Mouse (Mus musculus): ENCODE results near the gene Galnt7. TPM values are rescaled to one million over a fixed set of nuclear protein-coding genes. Genes with fewer than 3 reads are reported as not detected.

Gene Galnt7
- polyA plus RNA-seq, 1 experiment from 2014 or later, result 22.4 TPM

GRCm38 (mm10) chr8:57589176-57589575 is 63.7 kb downstream of the Galnt7 start:
- no peak overlapping the region for H3K4me2 ChIP-seq (replicated peaks; ENCODE audit: low read depth, low read length)
- no peaks in the 10 kb centered on the region for H3K36me3 ChIP-seq (ENCODE audit: insufficient read depth, low read length)
- no peak overlapping the region for H3K27ac ChIP-seq (ENCODE audit: low read length)
- no peak overlapping the region for H3K9ac ChIP-seq (replicated peaks; ENCODE audit: low read length)
- H3K4me1 ChIP-seq (ENCODE audit: insufficient read depth, low read length), result 0 out of 2 replicates have a peak, but pooled peaks cover 10% of the 10 kb centered on the region
- no peak overlapping the region for H3K4me3 ChIP-seq (ENCODE audit: low read length)
- no peaks in the 10 kb centered on the region for H3K27me3 ChIP-seq (ENCODE audit: insufficient read depth, low read length)
- H3K9me3 ChIP-seq (ENCODE audit: low read length), result no peaks in the 10 kb centered on the region
- WGBS, result 79% methylated on average over 9 of the region's 9 CpGs
- no peak for ATAC-seq (ENCODE audit: low FRiP score, low TSS enrichment)

GRCm38 (mm10) chr8:57588604-57589003 is 64.2 kb downstream of the Galnt7 start:
- no peak for ATAC-seq (ENCODE audit: low FRiP score, low TSS enrichment)
- H3K4me3 ChIP-seq (ENCODE audit: low read length), result no peak overlapping the region
- H3K4me2 ChIP-seq (replicated peaks; ENCODE audit: low read depth, low read length), result no peak overlapping the region
- H3K27ac ChIP-seq (ENCODE audit: low read length), result no peak overlapping the region
- no peaks in the 10 kb centered on the region for H3K9me3 ChIP-seq (ENCODE audit: low read length)
- 0 out of 2 replicates have a peak, but pooled peaks cover 10% of the 10 kb centered on the region for H3K4me1 ChIP-seq (ENCODE audit: insufficient read depth, low read length)
- H3K27me3 ChIP-seq (ENCODE audit: insufficient read depth, low read length), result no peaks in the 10 kb centered on the region
- H3K36me3 ChIP-seq (ENCODE audit: insufficient read depth, low read length), result no peaks in the 10 kb centered on the region
- no peak overlapping the region for H3K9ac ChIP-seq (replicated peaks; ENCODE audit: low read length)
- WGBS, result 90% methylated on average over 1 of the region's 1 CpGs

- Histone ChIP-seq H3K27ac (ENCODE audit: low read length) (no peak overlapping the region), H3K36me3 (ENCODE audit: insufficient read depth, low read length) (no peaks in the 10 kb centered on the region), H3K9me3 (ENCODE audit: low read length) (no peaks in the 10 kb centered on the region), H3K4me2 (replicated peaks; ENCODE audit: low read depth, low read length) (no peak overlapping the region), H3K4me3 (ENCODE audit: low read length) (no peak overlapping the region), H3K27me3 (ENCODE audit: insufficient read depth, low read length) (no peaks in the 10 kb centered on the region), H3K9ac (replicated peaks; ENCODE audit: low read length) (no peak overlapping the region), H3K4me1 (ENCODE audit: insufficient read depth, low read length) (0 out of 2 replicates have a peak, but pooled peaks cover 6% of the 10 kb centered on the region)
- WGBS, result 61% methylated on average over 3 of the region's 4 CpGs
- no peak for ATAC-seq (ENCODE audit: low FRiP score, low TSS enrichment)
Observed at GRCm38 (mm10) chr8:57586667-57587066, 66.2 kb downstream of the Galnt7 start.

DNA sequence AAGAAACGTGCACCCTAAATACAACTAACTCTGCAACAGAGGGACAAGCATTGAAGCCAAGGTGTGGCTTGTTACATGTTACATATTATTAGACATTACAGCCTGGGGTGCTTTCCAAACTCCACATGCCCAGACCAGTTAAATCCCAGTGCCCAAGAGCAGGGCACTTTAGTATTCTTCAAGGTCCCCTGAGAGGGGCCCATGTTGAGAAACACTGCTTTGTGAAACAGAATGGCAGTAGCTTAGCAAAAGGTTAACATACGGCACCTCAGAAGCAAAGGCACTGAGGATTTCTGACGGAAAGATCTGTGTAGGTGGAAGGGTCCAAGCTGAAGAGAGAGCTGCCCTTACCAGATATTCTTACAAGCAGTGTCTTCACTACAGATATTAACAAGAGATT is 67.0 kb downstream of the Galnt7 start:
- H3K27ac ChIP-seq (ENCODE audit: low read length), result no peak overlapping the region
- no peak for ATAC-seq (ENCODE audit: low FRiP score, low TSS enrichment)
- H3K27me3 ChIP-seq (ENCODE audit: insufficient read depth, low read length), result no peaks in the 10 kb centered on the region
- H3K36me3 ChIP-seq (ENCODE audit: insufficient read depth, low read length), result no peaks in the 10 kb centered on the region
- 78% methylated on average over 3 of the region's 3 CpGs for WGBS
- H3K9ac ChIP-seq (replicated peaks; ENCODE audit: low read length), result no peak overlapping the region
- H3K4me3 ChIP-seq (ENCODE audit: low read length), result no peak overlapping the region
- no peaks in the 10 kb centered on the region for H3K9me3 ChIP-seq (ENCODE audit: low read length)
- H3K4me1 ChIP-seq (ENCODE audit: insufficient read depth, low read length), result 0 out of 2 replicates have a peak, but pooled peaks cover 6% of the 10 kb centered on the region
- H3K4me2 ChIP-seq (replicated peaks; ENCODE audit: low read depth, low read length), result no peak overlapping the region

GRCm38 (mm10) chr8:57585128-57585442 is 67.7 kb downstream of the Galnt7 start:
- ATAC-seq (ENCODE audit: low FRiP score, low TSS enrichment), result no peak
- 87% methylated on average over 5 of the region's 5 CpGs for WGBS
- Histone ChIP-seq H3K9me3 (ENCODE audit: low read length) (no peaks in the 10 kb centered on the region), H3K4me2 (replicated peaks; ENCODE audit: low read depth, low read length) (no peak overlapping the region), H3K36me3 (ENCODE audit: insufficient read depth, low read length) (no peaks in the 10 kb centered on the region), H3K4me3 (ENCODE audit: low read length) (no peak overlapping the region), H3K4me1 (ENCODE audit: insufficient read depth, low read length) (0 out of 2 replicates have a peak, but pooled peaks cover 6% of the 10 kb centered on the region), H3K27ac (ENCODE audit: low read length) (no peak overlapping the region), H3K9ac (replicated peaks; ENCODE audit: low read length) (no peak overlapping the region), H3K27me3 (ENCODE audit: insufficient read depth, low read length) (no peaks in the 10 kb centered on the region)

DNA sequence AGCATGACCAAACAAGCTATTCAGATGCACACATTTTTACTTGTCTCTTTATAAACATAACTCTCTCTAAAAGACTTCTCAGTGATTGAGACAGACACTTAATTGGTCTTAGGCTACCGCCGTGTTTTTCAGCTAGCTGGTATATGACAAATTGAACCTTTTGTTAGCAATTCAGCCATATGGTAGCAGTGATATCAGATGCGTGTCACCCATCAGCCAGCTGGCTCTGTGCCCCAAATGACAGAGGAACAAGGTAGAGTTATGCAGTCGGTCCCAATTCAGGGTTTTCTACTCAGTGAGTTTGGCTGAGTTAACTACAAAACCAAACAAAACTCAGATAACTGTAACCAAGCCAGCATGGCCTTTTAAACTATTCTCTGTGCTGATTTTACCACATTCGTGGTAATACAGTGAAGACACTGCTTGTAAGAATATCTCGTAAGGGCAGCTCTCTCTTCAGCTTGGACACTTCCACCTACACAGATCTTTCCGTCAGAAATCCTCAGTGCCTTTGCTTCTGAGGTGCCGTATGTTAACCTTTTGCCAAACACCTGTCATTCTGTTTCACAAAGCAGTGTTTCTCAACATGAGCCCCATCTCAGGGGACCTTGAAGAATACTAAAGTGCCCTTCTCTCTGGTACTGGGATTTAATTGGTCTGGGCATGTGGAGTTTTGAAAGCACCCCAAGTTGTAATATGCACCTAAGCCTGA is 68.3 kb downstream of the Galnt7 start:
- 81% methylated on average over 8 of the region's 8 CpGs for WGBS
- Histone ChIP-seq H3K4me3 (ENCODE audit: low read length) (no peak overlapping the region), H3K27ac (ENCODE audit: low read length) (no peak overlapping the region), H3K4me2 (replicated peaks; ENCODE audit: low read depth, low read length) (no peak overlapping the region), H3K4me1 (ENCODE audit: insufficient read depth, low read length) (0 out of 2 replicates have a peak, but pooled peaks cover 9% of the 10 kb centered on the region), H3K27me3 (ENCODE audit: insufficient read depth, low read length) (no peaks in the 10 kb centered on the region), H3K9me3 (ENCODE audit: low read length) (no peaks in the 10 kb centered on the region), H3K9ac (replicated peaks; ENCODE audit: low read length) (no peak overlapping the region), H3K36me3 (ENCODE audit: insufficient read depth, low read length) (no peaks in the 10 kb centered on the region)
- no peak for ATAC-seq (ENCODE audit: low FRiP score, low TSS enrichment)

DNA sequence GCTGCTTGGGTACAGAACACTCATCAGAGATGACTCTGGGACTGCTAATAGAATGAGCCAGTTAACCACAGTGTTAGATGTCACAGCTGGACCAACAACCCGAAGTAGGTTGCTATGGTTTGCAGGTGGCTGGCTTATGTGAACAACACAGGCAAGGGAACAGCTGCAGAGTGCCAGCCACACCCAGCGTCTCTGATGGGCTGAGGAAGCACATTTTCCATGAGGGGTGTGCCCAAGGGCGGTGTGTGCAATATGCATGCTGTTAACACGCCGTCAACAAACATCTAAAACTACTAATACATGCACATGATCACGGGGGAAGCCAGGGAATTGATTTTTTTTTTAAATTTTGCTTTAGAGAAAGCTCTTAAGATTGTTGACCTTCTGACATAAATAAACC is 73.0 kb downstream of the Galnt7 start:
- Histone ChIP-seq H3K27ac (ENCODE audit: low read length) (no peak overlapping the region), H3K9ac (replicated peaks; ENCODE audit: low read length) (no peak overlapping the region), H3K27me3 (ENCODE audit: insufficient read depth, low read length) (no peaks in the 10 kb centered on the region), H3K4me1 (ENCODE audit: insufficient read depth, low read length) (0 out of 2 replicates have a peak, but pooled peaks cover 8% of the 10 kb centered on the region), H3K4me3 (ENCODE audit: low read length) (no peak overlapping the region), H3K9me3 (ENCODE audit: low read length) (no peaks in the 10 kb centered on the region), H3K4me2 (replicated peaks; ENCODE audit: low read depth, low read length) (no peak overlapping the region), H3K36me3 (ENCODE audit: insufficient read depth, low read length) (no peaks in the 10 kb centered on the region)
- no peak; the same call in 1 of the 2 replicates for ATAC-seq (ENCODE audit: low FRiP score, low TSS enrichment)
- 72% methylated on average over 6 of the region's 6 CpGs for WGBS

DNA sequence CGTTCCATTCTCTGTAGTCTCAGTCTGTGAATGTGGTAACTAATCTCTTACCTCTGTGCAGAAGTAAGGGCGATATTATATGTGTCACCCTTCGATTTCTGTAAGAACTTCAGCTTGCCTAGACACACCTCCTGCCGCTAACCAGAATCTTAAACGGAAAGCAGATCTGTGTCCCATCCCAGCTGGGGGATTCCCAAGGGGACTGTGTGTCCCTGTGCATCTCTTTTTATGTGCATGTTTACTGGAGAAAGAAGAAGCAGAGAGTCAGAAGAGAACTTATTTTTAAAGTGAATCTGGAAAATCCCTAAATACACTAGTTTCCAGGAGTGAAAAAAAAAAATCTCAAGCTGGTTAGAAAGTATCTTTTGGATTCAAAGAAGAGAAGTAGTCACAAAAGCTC is 75.5 kb downstream of the Galnt7 start:
- 93% methylated on average over 5 of the region's 5 CpGs for WGBS
- Histone ChIP-seq H3K4me3 (ENCODE audit: low read length) (no peak overlapping the region), H3K9ac (replicated peaks; ENCODE audit: low read length) (no peak overlapping the region), H3K4me2 (replicated peaks; ENCODE audit: low read depth, low read length) (no peak overlapping the region), H3K9me3 (ENCODE audit: low read length) (no peaks in the 10 kb centered on the region), H3K27ac (ENCODE audit: low read length) (no peak overlapping the region), H3K36me3 (ENCODE audit: insufficient read depth, low read length) (no peaks in the 10 kb centered on the region; the same call in 1 of the 2 replicates), H3K27me3 (ENCODE audit: insufficient read depth, low read length) (no peaks in the 10 kb centered on the region), H3K4me1 (ENCODE audit: insufficient read depth, low read length) (0 out of 2 replicates have a peak, but pooled peaks cover 8% of the 10 kb centered on the region)
- ATAC-seq (ENCODE audit: low FRiP score, low TSS enrichment), result no peak

- peak; percentile 65 for ATAC-seq (ENCODE audit: low FRiP score, low TSS enrichment)
- H3K9ac ChIP-seq (replicated peaks; ENCODE audit: low read length), result no peak overlapping the region
- no peaks in the 10 kb centered on the region for H3K27me3 ChIP-seq (ENCODE audit: insufficient read depth, low read length)
- WGBS, result 59% methylated on average over 7 of the region's 7 CpGs
- no peak overlapping the region for H3K27ac ChIP-seq (ENCODE audit: low read length)
- no peak overlapping the region for H3K4me2 ChIP-seq (replicated peaks; ENCODE audit: low read depth, low read length)
- H3K9me3 ChIP-seq (ENCODE audit: low read length), result no peaks in the 10 kb centered on the region
- 0 out of 2 replicates have a peak, but pooled peaks cover 8% of the 10 kb centered on the region for H3K4me1 ChIP-seq (ENCODE audit: insufficient read depth, low read length)
- no peak overlapping the region for H3K4me3 ChIP-seq (ENCODE audit: low read length)
- H3K36me3 ChIP-seq (ENCODE audit: insufficient read depth, low read length), result no peaks in the 10 kb centered on the region; the same call in 1 of the 2 replicates
Observed at GRCm38 (mm10) chr8:57576238-57576637, 76.6 kb downstream of the Galnt7 start.

- H3K4me3 ChIP-seq (ENCODE audit: low read length), result no peak overlapping the region
- no peak overlapping the region for H3K9ac ChIP-seq (replicated peaks; ENCODE audit: low read length)
- H3K9me3 ChIP-seq (ENCODE audit: low read length), result no peaks in the 10 kb centered on the region
- 0 out of 2 replicates have a peak, but pooled peaks cover 8% of the 10 kb centered on the region for H3K4me1 ChIP-seq (ENCODE audit: insufficient read depth, low read length)
- no peaks in the 10 kb centered on the region for H3K27me3 ChIP-seq (ENCODE audit: insufficient read depth, low read length)
- H3K36me3 ChIP-seq (ENCODE audit: insufficient read depth, low read length), result no peaks in the 10 kb centered on the region; the same call in 1 of the 2 replicates
- no peak for ATAC-seq (ENCODE audit: low FRiP score, low TSS enrichment)
- WGBS, result 94% methylated on average over 9 of the region's 9 CpGs
- H3K27ac ChIP-seq (ENCODE audit: low read length), result no peak overlapping the region
- no peak overlapping the region for H3K4me2 ChIP-seq (replicated peaks; ENCODE audit: low read depth, low read length)
Observed at GRCm38 (mm10) chr8:57575336-57575735, 77.5 kb downstream of the Galnt7 start.

All from kidney, embryonic 16.5 days (tissue).